Mouse (Mus musculus) forelimb bud, embryonic 11.5 days (tissue): ENCODE data around the gene Fermt2.

Source experiments
- DNase-seq: peaks from one replicate; pipeline ENCODE4 v3.0.0-alpha.2; 2012; ENCODE audit warnings: low read depth, low spot score

Fermt2 gene

GRCm38 (mm10) chr14:45464036-45465035 is 65.6 kb downstream of the Fermt2 start:
- DNase-seq = no peak

GRCm38 (mm10) chr14:45463599-45463998 is 66.3 kb downstream of the Fermt2 start:
- DNase-seq = no peak

GRCm38 (mm10) chr14:45462875-45463475 is 66.9 kb downstream of the Fermt2 start:
- no peak for DNase-seq

- DNase-seq = peak; percentile 81
These were observed 67.5 kb downstream of the Fermt2 start for GRCm38 (mm10) chr14:45462374-45462773.

DNA sequence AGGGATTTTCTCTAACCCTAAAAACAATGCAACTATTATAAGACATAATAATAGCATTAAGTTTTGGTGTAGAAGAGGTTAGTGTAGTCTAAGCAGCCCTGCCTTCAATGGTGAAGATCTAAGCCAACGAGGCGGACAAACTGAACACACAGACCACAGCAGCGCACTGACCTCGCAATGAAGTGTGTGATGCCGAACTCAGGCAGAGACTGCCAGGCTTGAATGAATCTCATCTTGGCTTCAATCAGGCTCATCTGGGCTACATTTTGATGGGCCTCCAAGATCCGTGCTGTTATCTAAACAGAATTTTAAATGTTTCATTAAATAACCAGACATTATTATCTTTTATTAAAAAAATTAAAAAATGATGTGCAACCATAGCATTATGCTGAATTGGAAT is 68.0 kb downstream of the Fermt2 start:
- no peak for DNase-seq

DNA sequence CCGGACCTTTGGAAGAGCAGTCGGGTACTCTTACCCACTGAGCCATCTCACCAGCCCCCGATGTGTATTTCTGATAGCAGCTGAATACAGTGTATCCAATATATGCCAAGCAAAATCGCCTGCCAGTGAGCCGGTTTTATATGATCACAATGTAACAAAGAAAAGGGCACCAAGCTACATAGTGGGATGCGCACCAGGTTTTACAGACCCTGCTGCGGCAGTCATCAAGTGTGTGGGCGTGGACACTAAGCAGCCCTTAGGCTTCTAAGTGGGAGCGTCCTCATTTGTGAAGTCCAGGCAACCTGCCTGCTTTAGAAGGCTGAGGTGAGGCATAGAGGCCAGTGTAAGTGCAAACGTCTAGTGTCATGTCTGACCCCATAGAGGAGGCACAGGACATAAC is 69.4 kb downstream of the Fermt2 start:
- no peak for DNase-seq

DNA sequence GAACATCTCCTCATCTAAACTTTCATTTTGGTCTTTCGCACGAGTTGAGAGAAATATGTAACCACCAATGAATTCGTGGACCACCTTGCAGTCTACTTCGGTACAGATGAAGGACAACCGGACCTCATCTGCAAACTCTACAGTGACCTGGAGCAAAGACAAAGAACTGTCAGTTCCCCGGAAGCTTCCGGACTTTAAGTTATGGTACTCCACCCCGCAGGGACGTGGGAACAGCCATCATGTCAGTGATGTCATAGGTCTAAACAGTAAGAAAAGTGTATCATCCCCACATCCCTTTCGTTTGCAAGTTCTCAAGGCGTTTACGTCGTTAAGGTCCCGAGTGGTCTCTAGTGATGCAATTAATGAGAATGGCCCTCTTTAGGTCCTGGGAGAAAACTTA is 70.0 kb downstream of the Fermt2 start:
- DNase-seq = no peak

GRCm38 (mm10) chr14:45457003-45457402 is 72.9 kb downstream of the Fermt2 start:
- DNase-seq = no peak

DNA sequence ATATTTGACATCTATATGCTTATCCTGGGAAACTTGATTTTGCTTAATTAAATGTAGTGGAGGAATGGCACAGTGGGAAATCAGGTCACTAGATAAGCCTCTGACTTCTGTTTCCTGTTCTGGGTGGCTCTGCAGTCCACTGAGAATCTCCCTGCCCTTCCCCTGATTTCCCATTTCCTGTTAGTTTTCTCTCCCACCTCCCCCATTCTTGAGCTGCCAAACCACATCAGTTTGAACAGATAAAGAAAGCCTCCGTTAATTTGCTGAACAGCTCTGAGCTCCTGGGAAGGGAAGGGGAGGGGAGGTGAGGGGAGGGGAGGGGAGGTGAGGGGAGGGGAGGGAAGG is 73.4 kb downstream of the Fermt2 start:
- DNase-seq = no peak

DNA sequence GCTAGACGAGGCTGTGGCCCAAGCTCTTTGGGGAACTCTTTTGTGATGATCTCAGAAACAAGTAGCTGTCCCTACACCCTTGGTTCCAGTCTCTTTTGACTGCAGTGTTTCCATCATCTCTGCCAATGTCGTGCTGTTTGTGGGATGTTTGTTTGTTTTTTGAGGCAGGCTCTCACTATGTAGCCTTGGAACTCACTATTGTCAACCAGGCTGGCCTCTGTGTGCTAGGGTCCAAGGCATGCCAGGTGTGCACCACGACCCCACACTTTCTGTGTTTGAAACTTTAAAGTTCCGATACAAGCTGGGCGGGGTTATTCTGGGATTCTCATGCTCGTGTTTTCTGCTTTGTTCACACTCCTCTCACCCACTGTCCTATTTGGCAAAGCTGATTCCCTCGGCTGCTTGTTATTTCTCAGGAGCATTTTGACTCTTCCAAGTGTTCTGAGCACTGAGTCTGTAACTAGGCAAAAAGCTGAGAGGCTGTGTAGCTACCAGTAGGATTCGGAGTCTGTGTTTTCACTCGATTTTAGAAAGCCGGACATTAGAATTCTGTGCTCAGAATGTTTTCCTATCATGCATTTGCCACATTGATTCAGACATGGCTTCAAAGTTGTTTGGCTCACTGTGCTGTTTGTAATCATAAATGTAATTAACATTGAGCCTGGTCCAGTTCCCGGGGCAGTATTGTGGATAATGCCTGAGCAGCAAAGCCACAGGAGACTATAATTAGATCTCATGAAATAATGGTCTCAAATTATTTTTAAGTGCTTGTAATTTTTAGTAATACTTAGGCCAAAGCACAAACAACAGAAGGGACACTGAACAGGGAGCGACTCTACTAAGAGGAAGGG is 74.0 kb downstream of the Fermt2 start:
- no peak for DNase-seq

DNA sequence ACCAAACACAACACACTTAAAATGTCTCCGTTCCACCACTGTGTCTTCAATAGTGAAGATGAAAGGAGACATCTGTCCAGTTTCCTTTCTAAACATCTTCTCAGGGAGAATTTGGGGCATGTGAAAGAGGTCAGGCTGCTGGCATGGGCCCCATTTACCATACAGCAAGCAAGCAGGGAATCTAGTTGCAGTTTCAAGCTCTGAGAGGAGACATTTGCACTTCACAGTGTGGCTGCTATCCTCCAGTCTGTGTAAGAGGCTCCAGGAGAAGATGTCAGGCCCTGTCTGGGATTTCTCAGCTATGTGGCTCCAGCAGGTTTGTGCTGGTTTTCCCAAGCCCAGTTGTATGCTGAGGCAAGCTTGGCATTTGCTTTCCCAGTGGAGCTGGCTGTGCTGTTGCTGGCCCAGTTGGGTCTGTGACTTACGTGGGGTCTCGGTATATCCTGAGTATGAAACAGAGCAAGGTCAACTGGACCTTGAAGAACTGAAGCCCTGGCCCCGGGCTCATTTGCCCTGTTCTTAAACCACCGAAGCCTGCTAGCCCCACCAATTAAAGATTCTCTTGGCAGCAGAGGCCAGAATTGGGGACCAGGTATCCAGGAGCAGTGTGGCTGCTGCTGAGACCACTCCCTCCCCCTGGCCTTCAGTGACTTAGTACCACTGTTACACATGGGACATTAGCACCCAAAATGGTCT is 76.2 kb downstream of the Fermt2 start:
- DNase-seq = no peak

- DNase-seq = no peak
These were observed 76.9 kb downstream of the Fermt2 start for GRCm38 (mm10) chr14:45452861-45453512.

GRCm38 (mm10) chr14:45452148-45452547 is 77.8 kb downstream of the Fermt2 start:
- DNase-seq = no peak

DNA sequence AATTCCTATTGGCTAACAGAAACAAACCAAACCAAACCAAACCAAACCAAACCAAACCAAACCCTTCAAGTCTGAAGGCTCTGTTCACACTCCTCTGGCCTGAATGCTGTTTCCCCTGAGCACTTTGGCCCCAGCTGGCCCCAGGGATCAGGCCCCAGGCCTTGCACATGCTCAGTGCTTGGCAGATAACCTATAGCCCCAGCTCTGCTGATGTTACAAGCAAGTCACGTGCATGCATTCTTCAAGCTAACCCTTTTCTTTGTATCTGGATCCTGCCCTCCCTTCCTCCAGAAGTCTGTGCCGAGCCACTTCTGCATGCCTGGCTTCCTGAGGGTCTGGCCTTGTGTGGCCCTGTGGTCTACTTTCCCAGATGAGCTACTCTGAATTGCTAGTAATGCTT is 78.8 kb downstream of the Fermt2 start:
- no peak for DNase-seq

DNA sequence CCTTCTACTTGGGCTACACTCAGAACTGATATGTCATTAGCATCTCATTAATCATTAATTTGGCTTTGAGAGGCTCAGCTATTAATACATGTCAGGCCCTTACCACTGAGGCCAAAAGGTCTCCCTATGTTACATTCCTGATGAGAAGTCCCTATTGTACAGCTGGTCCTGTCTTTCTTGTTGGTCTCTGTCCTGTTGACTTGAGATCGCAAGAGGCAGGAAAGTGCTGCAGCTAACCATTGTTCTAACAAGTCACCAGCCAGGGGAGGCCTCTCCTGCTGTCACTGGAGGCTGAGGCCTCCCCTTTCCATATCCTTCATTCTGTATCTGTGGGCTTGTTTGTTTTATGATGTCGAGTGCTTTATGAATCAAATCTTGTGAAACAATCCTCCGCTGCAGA is 83.1 kb downstream of the Fermt2 start:
- DNase-seq = no peak

GRCm38 (mm10) chr14:45445445-45445844 is 84.5 kb downstream of the Fermt2 start:
- no peak for DNase-seq

DNA sequence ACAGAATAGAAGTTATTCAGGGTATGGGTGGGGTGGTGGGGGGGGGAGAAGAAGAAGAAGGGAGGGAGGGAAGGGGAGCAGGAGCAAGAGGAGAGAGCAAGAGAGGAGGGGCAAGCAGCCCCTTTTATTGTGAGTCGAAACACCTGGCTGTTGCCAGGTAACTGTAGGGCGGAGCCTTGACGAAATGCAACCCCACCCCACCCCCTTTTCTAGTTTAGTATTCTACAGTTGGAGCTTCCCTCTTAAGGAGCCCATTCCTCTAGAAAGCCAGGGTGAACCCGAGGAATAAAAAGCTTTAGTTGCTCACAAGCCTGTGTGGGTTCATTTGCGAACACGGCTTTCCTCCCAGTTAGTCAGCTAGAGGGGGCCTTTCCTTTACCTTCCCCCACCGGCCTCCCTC is 85.0 kb downstream of the Fermt2 start:
- no peak for DNase-seq

- DNase-seq = peak; percentile 57
These were observed 86.9 kb downstream of the Fermt2 start for GRCm38 (mm10) chr14:45442781-45443560.

DNA sequence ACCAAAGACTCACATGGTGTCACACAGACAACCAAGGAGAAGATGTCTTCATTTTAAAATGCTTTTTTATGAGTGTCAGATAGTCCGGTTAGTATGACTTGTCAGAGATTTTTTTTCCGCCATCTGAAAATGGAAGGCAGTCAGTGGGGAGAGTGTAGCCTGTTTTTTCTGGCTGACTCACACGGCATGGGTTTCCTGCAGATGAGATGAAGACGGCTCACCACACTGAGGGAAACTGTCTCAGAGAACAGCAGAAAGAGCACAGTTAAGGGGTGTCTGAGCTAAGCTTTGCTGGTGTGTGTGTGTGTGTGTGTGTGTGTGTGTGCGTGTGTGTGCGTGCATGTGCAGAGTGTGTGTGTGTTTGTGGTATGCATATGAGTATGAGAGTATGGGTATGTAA is 88.6 kb downstream of the Fermt2 start:
- no peak for DNase-seq

GRCm38 (mm10) chr14:45439387-45439786 is 90.5 kb downstream of the Fermt2 start:
- no peak for DNase-seq
